Mouse (Mus musculus): ENCODE results near the gene Gm17545.

- TF ChIP-seq CTCF (IDR thresholded peaks at IDR 0.05; ENCODE audit: low read depth, low read length): no peak
- TF ChIP-seq TAL1 (conservative IDR thresholded peaks at IDR 0.05; ENCODE audit: low read depth, low read length): no peak
- no peak for TF ChIP-seq POLR2AphosphoS5 (IDR thresholded peaks at IDR 0.05; ENCODE audit: insufficient replicate concordance, low read depth, low read length)
Measured at GRCm38 (mm10) chr9:22469643-22470042, 15.6 kb downstream of the Gm17545 start, which contains the start of gene Rp9.

Data from G1E (cell line).